Mouse (Mus musculus) 3T3-L1 (cell line): Measurements from ENCODE around the gene Stat2.
A peak's percentile ranks its signal among the peaks of the same experiment; 100 is the strongest.

Experiments
- DNase-seq: peaks from one replicate; pipeline ENCODE4 v3.0.0-alpha.2; 2015; ENCODE audit warnings: low read depth, low spot score

Gene Stat2

DNA sequence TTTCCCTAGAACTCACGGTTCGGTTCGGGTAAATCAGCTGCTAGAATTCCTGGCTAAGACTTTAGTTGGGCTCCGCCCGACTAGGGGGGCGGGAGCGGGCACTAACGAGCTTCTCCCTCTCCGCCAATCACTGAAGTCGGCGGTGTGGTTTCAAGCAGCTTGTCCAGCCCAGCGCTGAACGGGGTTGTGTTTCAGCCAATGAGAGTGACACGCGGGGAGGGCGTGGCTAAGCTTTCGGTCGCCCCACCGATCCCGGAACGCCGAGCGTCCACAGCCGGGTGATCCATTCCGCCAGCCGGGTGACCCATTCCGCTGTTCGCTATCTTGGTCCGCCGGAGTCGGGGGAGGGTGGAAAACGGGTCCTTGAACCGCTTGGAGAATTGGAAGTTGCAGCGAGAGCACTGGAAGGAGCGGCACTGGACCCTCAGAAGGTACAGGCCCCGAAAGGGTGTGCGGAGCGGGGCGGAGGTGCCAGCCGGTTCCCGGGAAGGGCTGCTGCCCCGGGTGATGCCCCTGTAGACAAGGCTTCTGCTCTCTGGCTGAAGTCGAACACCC, at the start of gene Stat2:
Stat2 (plus strand) TSS at position 273 of the 555 bp plus-strand sequence.
- DNase-seq, result peak; percentile 99

DNA sequence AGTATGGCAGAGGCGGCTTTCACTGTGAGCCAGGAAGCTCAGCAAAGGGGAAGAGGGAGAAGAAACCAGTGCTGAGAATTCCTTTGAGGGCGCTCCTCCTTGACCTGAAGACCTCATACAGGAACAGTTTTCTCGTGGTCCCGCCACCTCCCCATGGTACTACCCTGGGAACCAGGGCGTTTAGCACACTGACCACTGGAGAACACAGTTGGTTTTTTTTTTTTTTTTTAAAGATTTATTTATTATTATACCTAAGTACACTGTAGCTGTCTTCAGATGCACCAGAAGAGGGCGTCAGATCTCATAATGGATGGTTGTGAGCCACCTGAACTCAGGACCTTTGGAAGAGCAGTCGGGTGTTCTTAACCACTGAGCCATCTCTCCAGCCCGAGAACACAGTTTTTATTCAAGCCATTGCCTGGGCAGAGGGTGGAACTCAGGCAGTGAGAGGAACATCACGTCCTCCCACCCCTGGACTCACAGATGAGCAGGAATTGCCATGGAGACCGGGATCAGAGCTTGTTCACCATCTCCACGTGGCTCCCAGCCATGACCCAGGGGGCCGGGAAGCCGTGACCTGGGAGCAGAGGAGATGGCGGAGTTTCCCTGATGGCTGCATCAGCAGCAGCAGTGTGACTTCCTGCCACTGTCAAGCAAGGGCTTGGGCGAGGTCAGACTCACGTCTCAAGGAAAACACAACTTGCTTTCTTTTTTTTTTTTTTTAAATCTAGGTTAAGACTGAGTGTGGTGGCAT, 48.6 kb upstream of the Stat2 start:
- DNase-seq, result no peak

DNA sequence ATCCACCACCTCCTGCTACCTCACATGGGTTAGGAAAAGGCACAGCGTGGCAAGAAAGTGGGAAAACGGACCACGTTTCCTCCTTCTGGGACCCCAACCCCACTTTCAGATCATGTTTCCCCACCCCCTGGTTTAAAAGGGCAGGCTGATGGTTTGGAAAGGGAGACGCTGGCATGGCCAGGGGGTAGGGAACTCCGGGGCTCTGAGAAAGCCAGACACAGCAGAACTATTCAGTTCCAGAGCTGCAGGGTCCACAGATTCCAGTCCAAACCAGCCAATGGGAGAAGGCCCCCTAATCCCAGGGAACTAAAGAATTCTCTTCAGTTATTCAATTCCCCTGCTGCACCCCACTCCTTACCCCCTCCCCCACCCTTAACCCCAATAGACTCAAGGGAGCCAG, 45.3 kb upstream of the Stat2 start:
- no peak for DNase-seq

DNA sequence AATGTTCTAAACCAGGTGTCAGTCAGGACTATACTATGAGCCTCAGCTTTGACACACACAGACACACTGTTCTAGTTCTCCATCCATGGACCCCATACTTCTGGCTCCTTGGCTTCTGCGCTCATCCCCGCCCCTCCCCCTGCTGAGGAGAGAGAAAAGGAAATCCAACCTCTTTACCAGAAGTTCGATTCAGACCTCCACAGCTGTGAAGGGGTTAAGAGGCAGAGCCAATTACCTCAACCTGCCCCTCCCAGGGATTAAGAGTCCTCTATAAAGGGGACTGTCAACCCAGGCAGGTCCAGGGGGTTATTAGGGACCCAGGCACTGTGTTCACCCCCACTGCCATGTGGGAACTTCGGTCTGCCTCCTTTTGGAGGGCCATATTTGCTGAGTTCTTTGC, 44.8 kb upstream of the Stat2 start, which contains the start of gene Mip:
Mip (plus strand) TSS at position 301 of the 400 bp plus-strand sequence.
- no peak for DNase-seq

DNA sequence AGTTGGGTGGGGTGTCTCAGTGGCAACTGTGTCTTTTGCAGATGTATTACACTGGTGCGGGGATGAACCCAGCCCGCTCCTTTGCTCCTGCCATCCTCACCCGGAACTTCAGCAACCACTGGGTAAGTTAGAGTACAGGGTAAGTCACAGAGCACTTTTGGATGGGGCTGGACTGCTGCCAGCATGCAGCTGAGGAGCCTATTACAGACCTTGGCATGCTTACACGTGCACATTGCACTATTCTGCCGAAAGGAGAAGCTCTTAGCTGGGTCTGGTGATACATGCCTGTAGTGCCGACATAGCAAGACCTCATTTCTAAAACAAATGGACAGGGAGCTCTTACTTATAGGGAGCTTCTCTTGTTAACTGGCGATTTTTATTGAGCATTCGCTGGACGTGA, 42.8 kb upstream of the Stat2 start:
- DNase-seq, result no peak

DNA sequence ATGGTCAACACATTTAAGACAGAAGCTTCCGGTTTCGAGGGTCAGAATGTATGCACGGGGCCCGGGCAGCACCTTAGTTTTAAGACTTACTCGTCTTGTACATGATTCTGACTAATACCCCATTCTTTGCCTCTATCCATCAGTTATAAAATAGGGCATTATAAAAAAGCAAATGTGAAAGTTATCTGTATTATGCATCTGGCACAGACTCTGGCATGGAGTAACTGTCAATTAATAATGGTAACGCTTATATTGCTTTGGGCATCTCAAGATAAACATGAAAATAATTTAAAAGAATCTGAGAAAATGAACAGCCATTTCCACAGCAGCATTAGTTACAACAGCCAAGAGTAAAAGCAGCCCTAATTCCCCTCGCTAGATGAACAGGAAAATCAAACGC, 42.4 kb upstream of the Stat2 start:
- DNase-seq, result no peak

DNA sequence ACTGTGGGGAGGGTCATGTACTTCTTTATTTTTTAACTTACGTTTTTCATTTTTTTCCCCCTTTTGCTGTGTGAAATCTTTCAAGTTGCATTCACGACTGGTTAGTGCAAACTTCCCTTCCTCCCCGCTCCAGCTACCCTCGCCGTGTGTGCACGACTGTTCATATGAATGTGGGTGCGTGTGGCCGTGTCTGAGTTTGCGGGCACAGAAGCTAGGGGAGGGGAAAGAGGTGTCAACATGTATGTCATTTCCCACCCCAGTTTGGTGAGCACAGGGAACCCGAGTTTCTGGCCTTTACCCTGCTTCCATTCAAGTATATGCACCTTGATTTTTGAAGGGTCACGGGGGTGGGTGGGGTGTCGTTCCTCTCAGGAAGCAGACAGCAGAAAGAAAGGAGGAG, 39.8 kb upstream of the Stat2 start:
- no peak for DNase-seq

DNA sequence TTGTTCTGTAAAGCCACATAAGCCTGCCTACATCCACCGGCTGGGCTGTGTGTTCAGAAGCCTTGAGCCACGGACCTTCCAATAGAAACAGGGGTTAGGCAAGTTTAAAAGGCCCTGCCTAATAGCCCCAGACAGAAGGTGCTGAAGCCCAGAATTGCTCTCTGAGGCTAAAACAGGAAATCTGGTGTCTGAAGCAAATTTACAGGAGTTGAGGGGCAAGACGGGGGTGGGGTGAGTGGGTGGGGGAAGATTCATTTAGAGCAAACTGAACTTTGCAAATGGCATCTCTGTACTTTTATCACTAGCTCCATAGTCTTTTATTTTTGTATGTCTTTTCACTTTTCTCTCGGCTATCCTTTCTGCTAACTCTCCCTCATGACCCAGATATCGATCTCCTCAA, 39.2 kb upstream of the Stat2 start:
- DNase-seq, result no peak

DNA sequence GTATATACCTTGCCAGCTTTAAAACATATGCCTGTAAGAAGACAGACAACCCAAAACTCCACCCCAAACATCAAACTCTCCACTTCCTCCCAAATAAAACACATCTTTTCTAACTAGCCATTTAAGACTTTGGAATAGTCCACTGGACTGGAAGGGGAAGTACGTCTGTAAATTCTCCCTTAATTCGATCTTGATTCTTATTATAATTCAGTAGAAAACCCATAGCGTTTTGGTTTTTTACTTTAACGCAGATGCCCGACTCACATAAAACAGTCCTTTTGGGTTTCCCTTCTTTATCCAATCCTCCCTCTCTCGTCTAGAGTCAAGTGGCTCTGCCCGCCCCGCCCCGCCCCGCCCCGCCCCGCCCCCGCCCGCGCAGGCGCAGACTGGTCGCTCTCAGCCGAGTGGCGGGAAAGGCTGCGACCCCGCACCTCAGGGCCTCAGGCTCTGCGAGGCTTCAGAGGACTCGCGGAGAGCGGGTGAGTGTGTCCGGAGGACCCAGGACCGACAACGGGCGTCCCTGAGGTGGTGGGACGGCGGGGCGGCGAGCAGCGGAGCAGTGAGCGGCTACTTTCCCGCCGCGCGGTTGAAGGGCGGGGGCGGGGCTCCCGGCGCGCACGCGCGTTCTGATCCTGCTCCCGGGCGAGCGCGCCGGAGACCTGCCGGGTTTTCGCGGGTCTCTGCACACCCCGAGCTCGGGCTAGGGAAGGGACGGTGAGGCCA, 38.5 kb upstream of the Stat2 start, which contains the start of gene Timeless:
Timeless (plus strand) TSS at position 369 of the 723 bp plus-strand sequence.
- peak; percentile 80 for DNase-seq

DNA sequence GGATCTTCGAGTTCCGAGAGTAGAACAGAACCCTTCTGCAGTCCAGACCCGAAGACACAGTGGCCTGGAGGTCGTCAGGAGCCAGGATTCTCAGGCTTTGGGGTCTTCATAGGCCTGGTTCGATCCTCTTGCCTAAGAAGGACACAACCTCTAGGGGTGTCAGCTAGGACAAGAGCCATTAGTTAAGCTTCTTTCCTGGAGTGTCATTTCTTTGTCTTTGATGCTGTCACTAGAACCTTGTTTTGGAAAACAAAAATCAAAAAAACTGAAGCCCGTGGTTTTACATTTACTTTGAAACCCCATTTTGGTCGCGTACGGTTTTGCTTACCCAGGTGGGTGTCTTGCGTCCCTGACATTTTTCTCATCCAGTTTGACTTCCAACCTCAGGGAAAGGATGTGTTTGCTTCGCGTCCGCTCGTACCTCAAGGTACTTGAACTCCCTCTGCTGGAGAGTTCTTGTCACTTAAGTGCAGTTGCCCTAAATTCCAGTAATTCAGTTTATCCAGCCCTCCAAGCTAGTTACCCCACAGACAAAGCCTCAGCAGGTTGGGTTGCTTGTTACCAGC, 37.9 kb upstream of the Stat2 start:
- peak; percentile 90 for DNase-seq

DNA sequence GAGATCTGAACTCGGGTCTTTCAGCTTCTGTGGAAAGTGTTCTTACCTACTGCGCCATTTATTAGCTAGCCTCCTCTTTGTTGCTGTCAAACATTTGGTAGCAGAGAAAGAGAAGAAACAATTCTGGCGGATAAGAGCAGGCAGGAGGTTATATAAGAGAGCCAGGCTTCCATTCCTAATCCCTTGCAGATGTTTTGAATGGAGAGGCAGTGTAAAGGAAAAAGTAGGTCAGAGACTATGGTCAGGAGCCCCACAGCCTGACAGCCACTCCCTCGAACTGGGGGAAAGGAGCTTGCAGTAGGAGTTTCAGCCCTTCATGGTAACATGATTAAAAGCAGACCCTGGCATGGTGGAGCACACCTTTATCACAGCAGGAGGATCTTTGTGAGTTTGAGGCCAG, 34.0 kb upstream of the Stat2 start:
- peak; percentile 25 for DNase-seq

DNA sequence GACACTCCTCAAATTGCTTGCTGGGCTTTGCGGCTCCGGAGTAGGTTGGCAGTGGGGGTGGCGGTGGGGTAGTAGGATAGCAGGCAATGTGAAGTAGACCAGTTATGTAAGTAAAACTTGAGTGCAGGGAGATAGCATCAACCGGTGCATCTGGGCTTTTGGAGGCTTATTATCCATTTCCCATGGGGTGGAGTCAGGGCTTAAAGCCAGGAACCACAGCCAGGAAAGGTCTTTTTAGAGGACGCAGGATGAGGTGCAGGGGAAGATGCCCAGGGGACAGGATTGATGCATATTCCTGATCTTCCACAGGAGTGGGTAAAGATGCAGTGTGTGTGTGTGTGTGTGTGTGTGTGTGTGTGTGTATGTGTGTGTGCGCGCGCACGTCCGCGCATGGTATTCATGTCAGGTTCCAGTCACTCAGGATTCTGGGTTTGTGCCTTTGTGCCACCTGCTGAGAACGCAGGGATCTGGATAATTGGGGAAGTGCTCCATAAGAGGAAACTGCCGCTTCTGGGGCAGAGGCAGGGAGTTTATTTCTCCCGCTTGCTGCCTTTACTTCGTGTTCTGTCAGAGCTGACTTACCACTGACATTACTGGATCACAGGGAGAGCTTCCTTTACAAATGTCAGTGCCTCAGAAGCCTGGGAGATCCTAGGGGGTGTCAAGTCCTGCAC, 32.4 kb upstream of the Stat2 start:
- DNase-seq, result peak; percentile 31

DNA sequence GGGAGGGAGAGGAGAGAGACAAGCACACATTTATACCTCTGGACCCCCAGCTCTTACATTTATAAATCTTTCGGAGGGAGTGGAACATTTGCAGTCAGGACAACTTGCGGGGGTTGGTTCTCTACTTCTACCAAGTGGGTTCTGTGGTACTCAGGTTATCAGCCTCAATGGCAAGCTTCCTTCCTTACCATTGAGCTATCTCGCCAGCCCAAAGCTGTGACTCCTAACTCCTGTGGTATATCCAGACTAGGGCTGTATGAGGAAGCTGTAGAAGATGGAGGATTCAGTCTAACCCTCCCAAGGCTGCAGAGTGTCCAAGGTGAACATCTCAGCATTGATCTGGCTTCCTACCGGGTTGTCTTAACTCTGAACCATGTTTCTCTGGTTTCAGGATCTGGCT, 31.2 kb upstream of the Stat2 start:
- DNase-seq, result no peak

DNA sequence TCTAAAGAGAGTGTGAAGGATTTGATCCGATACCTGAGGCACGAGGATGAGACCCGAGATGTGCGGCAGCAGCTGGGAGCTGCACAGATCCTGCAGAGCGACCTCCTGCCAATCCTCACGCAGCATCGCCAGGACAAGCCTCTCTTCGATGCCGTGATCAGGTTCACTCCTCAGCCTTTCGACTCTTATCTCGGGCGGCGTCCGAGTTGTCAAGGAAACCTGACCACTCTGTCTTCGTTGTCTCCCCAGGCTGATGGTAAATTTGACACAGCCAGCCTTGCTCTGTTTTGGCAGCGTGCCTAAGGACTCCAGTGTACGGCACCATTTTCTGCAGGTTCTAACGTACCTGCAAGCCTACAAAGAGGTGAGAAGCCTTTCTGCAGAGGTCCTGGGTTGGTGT, 30.2 kb upstream of the Stat2 start:
- DNase-seq, result no peak

DNA sequence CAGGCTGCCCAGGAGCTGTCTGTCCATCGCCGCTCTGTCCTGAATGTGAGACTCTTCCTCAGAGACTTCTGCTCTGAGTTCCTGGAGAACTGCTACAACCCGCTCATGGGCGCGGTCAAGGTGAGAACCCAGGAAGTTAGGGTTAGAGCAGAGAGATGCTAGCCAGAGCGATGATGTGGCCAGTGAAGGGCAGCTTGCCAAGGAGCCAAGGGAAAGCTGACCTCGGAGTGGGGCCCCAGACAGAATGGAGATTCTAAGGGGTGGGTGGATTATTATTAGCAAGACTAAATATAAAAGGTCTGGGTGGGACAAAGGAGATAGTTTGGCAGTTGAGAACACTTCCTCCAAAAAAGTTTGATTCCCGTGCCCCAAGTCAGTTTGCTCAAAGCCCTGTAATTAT, 27.1 kb upstream of the Stat2 start:
- no peak for DNase-seq

DNA sequence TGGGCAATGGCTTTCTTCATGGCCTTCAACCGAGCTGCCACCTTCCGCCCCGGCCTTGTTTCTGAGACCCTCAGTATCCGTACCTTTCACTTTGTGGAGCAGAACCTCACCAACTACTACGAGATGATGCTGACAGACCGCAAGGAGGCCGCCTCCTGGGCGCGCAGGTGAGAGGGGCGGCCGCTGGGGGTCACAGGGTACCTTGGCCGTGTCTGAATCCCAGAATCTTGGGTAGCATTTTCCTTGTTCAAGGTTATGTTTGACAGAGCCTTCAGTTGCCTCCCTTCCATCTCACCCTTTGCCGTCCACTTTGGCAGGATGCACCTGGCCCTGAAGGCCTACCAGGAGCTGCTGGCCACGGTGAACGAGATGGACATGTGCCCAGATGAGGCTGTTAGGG, 26.2 kb upstream of the Stat2 start:
- DNase-seq, result no peak

DNA sequence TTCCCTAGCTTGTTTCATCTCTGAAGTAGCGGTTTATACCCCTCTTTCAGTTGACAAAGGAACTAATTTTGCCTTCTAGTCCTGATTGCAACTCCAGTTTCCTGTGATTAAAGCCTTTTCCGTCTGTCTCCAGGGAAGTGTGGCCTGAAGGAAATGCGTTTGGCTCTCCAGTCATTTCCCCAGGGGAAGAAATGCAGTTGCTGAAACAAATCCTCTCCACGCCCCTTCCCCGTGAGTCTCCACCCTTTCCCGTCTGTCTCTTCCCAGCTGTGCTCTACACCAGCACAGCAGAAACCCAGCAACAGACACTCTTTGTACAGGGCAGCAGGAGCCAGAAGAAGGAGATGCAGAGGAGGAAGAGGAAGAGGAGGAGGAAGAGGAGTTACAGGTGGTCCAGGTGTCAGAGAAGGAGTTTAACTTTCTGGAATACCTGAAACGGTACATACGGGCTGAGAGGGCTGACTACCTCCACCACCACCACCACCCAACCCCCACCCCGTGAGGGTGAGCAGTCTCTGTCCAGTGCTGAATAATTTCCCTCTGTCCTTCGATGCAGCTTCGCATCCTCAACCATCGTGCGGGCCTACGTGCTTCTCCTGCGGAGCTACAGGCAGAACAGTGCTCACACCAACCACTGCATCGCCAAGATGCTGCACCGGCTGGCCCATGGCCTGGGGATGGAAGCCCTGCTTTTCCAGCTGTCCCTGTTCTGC, 23.2 kb upstream of the Stat2 start:
- DNase-seq, result no peak

DNA sequence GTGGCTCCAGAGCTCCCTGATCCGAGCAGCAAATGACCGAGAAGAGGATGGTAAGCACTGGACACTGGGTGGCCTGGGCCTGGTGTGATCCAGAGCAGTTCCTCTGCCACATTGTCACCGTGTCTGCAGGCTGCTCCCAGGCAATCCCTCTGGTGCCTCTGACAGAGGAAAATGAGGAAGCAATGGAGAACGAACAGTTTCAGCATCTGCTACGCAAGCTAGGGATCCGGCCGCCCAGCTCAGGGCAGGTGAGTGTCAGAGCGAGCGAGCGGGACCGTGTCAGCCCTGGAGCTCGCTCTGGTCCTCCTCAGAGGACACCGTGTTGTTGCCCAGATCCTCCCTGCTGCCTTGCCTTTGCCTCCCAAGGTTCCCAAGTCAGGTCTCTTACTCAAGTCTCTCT, 19.8 kb upstream of the Stat2 start:
- DNase-seq, result no peak

DNA sequence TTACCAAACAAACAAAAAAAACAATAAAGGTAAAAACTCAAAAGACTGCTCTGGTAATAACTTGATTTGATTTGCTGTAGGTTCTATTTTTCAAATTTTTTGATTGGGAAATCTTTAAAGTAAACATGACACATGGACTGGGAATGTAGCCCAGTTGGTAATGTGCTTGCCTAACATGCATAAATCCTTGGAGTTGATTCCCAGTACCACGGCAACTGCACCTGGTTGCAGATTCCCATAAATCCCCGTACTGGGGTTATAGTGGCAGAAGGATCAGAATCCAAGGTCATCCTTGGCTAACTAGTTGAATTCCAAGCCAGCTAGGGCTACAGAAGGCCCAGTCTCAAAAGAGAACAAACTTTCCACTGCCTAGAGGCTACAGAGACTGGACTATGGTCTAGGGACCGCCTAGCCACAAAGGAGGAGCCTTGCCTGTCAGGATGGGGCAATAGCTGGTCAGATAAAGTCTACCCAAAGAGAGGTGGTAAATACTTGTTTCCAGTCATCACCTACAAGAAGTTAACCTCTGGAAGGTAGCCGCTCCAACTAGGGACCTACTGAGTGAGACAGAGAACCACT, 16.6 kb upstream of the Stat2 start, which contains the start of gene Apon:
Apon (plus strand) TSS at position 420 of the 579 bp plus-strand sequence.
- peak; percentile 85 for DNase-seq

DNA sequence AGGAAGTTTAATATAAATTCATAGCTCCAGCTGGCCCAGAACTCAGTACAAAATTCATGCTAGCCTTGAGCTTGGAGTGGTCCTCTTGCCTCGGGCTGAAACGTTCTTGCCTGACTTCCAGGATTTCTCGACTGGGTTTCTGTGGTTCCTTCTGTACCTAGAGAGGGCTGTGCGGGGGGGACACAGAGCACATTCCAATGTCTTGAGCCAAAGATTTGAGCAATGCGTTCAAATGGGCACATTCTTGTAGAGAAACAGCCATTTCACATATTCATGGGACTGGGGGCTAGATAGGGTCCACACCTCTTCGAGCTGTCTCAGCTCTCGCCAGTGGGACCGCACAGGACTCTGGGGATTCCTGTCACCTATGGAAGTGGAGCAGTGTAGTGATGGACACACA, 14.4 kb upstream of the Stat2 start:
- DNase-seq, result peak; percentile 48

DNA sequence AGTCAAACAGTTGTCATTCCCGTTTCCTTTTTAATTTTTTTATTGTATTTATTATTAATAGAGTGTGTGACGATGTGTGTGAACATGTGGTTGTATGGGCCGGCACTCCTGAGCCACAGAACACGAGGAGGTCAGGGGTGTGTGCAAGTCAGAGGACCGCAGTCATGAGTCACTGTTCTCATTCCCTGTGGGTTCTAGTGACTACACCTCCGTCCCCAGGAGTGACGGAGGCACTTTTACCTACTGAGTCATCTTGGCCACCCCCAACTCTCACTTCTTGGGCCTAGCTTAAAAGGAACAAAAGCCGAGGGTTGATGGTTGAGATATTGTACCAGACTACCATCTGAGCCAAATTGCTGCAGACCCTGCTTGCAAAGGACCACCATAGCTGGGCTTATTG, 14.0 kb upstream of the Stat2 start:
- peak; percentile 92 for DNase-seq
